Mouse (Mus musculus) CH12.LX (cell line): ENCODE results near the gene Cd59b. TPM values are rescaled to one million over a fixed set of nuclear protein-coding genes. Genes with fewer than 3 reads are reported as not detected.
A peak's percentile ranks its signal among the peaks of the same experiment; 100 is the strongest.
"Not testable (repeated sequence)": the region's sequence is repeated elsewhere in the genome, so short reads cannot be mapped to it uniquely, and the experiment has no call there.

Source experiments
- DNase-seq: peaks from one replicate; pipeline ENCODE4 v3.0.0-alpha.2; 2013; ENCODE audit errors: extremely low read depth
- H3K27ac ChIP-seq: 2 replicates; pipeline ENCODE4 v1.5.1; 2012; ENCODE audit warnings: low read depth, mild to moderate bottlenecking, control low read depth, moderate library complexity; ENCODE audit not compliant: insufficient read depth
- H3K27me3 ChIP-seq: replicated peaks from 2 replicates; pipeline ENCODE3; 2012; ENCODE audit warnings: inconsistent platforms
- H3K36me3 ChIP-seq, 2 experiments: replicated peaks in 1 of 2; 2 replicates each; pipeline versions ENCODE3 to v1.6.1; 2012; ENCODE audit warnings: inconsistent platforms in 1 of 2, low read length in 1 of 2, mild to moderate bottlenecking in 1 of 2, mixed read lengths in 1 of 2, moderate library complexity in 1 of 2; ENCODE audit not compliant: control insufficient read depth in 1 of 2, insufficient read depth in 1 of 2
- H3K4me1 ChIP-seq, 2 experiments: 2 replicates each; pipeline ENCODE4 v1.6.1; 2012; ENCODE audit warnings: inconsistent platforms in 1 of 2, moderate library complexity in 1 of 2; ENCODE audit not compliant: insufficient read depth in 2 of 2, control insufficient read depth in 1 of 2
- H3K4me2 ChIP-seq: 2 replicates; pipeline ENCODE4 v1.6.1; 2012; ENCODE audit warnings: low read depth, mild to moderate bottlenecking, control low read depth; ENCODE audit not compliant: poor library complexity, insufficient read depth, severe bottlenecking
- H3K4me3 ChIP-seq, 3 experiments: fragments of 150-350 bp in 1 of 3; sonication (generic) in 1 of 3; replicated peaks in 1 of 3; 2 replicates each; pipeline versions ENCODE3 to v1.5.1; 2011 to 2012; ENCODE audit warnings: low read depth in 2 of 3, low read length in 2 of 3, mild to moderate bottlenecking in 2 of 3, moderate library complexity in 2 of 3, control low read depth in 1 of 3, improper control_type of control experiment in 1 of 3, inconsistent platforms in 1 of 3, mixed read lengths in 1 of 3; ENCODE audit not compliant: poor library complexity in 1 of 3
- H3K79me2 ChIP-seq: replicated peaks from 2 replicates; pipeline ENCODE4 v1.6.1; 2012; ENCODE audit warnings: mild to moderate bottlenecking, moderate library complexity; ENCODE audit not compliant: control insufficient read depth, poor library complexity, insufficient read depth, severe bottlenecking; ENCODE audit errors: extremely low read depth
- H3K9ac ChIP-seq: 2 replicates; pipeline ENCODE4 v1.6.1; 2012; ENCODE audit warnings: low read depth, mild to moderate bottlenecking, control low read depth, moderate library complexity; ENCODE audit not compliant: insufficient read depth
- H3K9me3 ChIP-seq: replicated peaks from 2 replicates; pipeline ENCODE3; 2012; ENCODE audit warnings: low read length, inconsistent platforms, mixed read lengths
- CHD1 ChIP-seq: IDR thresholded peaks from 2 replicates; pipeline ENCODE4 v1.6.1; 2012; ENCODE audit warnings: low read depth, low read length, improper control_type of control experiment, inconsistent platforms
- E2F4 ChIP-seq: IDR thresholded peaks from 2 replicates; pipeline ENCODE4 v1.6.1; 2011; ENCODE audit warnings: low read depth, low read length, improper control_type of control experiment; ENCODE audit not compliant: insufficient replicate concordance
- EP300 ChIP-seq: IDR thresholded peaks from 2 replicates; pipeline ENCODE4 v1.6.1; 2011; ENCODE audit warnings: low read length, improper control_type of control experiment
- GABPA ChIP-seq: IDR thresholded peaks from 2 replicates; pipeline ENCODE4 v1.6.1; 2012; ENCODE audit warnings: low read depth, low read length, improper control_type of control experiment, inconsistent platforms; ENCODE audit not compliant: insufficient replicate concordance
- HCFC1 ChIP-seq: IDR thresholded peaks from 2 replicates; pipeline ENCODE4 v1.6.1; 2012; ENCODE audit warnings: low read depth, mild to moderate bottlenecking, inconsistent platforms, low read length, improper control_type of control experiment
- KAT2A ChIP-seq: IDR thresholded peaks from 2 replicates; pipeline ENCODE4 v1.6.1; 2012; ENCODE audit warnings: low read length, improper control_type of control experiment, inconsistent platforms; ENCODE audit not compliant: insufficient replicate concordance
- MAFK ChIP-seq: IDR thresholded peaks from 2 replicates; pipeline ENCODE4 v1.6.1; 2011; ENCODE audit warnings: low read length, improper control_type of control experiment; ENCODE audit not compliant: insufficient replicate concordance
- MAZ ChIP-seq: IDR thresholded peaks from 2 replicates; pipeline ENCODE4 v1.6.1; 2012; ENCODE audit warnings: low read depth, mild to moderate bottlenecking, inconsistent platforms, low read length, improper control_type of control experiment, moderate library complexity
- RAD21 ChIP-seq: IDR thresholded peaks from 2 replicates; pipeline ENCODE4 v1.6.1; 2011; ENCODE audit warnings: low read depth, mild to moderate bottlenecking, low read length, improper control_type of control experiment, moderate library complexity
- SMC3 ChIP-seq: IDR thresholded peaks from 2 replicates; pipeline ENCODE4 v1.6.1; 2011; ENCODE audit warnings: low read depth, low read length, improper control_type of control experiment
- UBTF ChIP-seq: IDR thresholded peaks from 2 replicates; pipeline ENCODE4 v1.6.1; 2012; ENCODE audit warnings: low read depth, mild to moderate bottlenecking, inconsistent platforms, low read length, improper control_type of control experiment, moderate library complexity
- USF1 ChIP-seq: IDR thresholded peaks from 2 replicates; pipeline ENCODE4 v1.6.1; 2014; ENCODE audit warnings: low read depth, mild to moderate bottlenecking, inconsistent platforms, low read length, improper control_type of control experiment
- dilution Hi-C: fragments of 300-500 bp; cut with MboI; formaldehyde crosslinking; loops from 2 replicates; pipeline ENCODE4 v1.14.3; 2020; ENCODE audit warnings: low sequenced_read_pairs; ENCODE audit not compliant: extremely low pct_unique_long_range_greater_than_20kb, extremely low pct_ligation_motif_present
- in situ Hi-C: fragments of 300-500 bp; cut with MboI; formaldehyde crosslinking; loops from 3 replicates; pipeline ENCODE4 v1.14.3; 2019; ENCODE audit warnings: low sequenced_read_pairs, low pct_ligation_motif_present, low pct_unique_long_range_greater_than_20kb, mixed read lengths
- polyA plus RNA-seq: library from polyadenylated mRNA; unstranded; fragments of >175 nt; gene quantifications from 2 replicates; pipeline ENCODE4 v1.2.1, GENCODE M21; 2012; ENCODE audit warnings: low read depth; ENCODE audit not compliant: insufficient read length
- total RNA-seq, 2 experiments: library from RNA; depleted of rRNA; stranded (reverse); fragments of 300-350 nt in 1 of 2; fragments of >200 nt in 1 of 2; gene quantifications; 2 replicates each; pipeline ENCODE4 v1.2.3; 2012 to 2014

Cd59b gene
- total and polyA plus RNA-seq, 3 experiments = 0.25 to 2.1 (median 0.80) TPM

DNA sequence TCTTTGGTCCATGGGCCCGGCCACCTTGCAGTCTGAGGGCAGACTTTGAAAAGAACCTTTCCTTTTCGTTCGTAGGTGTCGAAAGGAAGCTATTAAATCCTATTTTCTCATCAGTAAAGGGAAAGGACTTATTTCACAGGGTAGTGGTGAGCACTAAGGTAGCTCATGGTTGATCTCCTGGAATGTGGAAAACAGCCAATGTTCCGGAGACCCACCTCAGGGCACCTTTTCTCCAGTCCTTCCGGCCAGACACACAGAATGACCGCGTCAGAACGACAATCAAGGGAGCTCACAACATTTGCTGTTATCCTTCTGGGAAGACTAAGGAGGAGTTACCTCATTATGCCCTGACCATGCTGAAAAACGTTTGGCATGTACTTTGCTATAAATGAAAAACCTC, 26.6 kb downstream of the Cd59b start:
- Histone ChIP-seq H3K4me3 (peak overlapping the region; percentile 63 to 71 (median 69)), H3K27me3 (peaks cover 14% of the 10 kb centered on the region), H3K4me2 (peak overlapping the region; percentile 60), H3K9me3 (no peaks in the 10 kb centered on the region), H3K36me3 (no peaks in the 10 kb centered on the region), H3K9ac (peak overlapping the region; percentile 57), H3K27ac (no peak overlapping the region), H3K79me2 (no peaks in the 10 kb centered on the region), H3K4me1 (peaks cover 0 to 9% of the 10 kb centered on the region in 2 experiments; a peak in 2 of 4 replicates)
- TF ChIP-seq SMC3 = no peak
- TF ChIP-seq RAD21 = no peak
- no peak for TF ChIP-seq GABPA
- TF ChIP-seq EP300 = no peak
- no peak for TF ChIP-seq KAT2A
- TF ChIP-seq MAZ = no peak
- no peak for TF ChIP-seq HCFC1
- no peak for TF ChIP-seq UBTF
- no peak for TF ChIP-seq USF1
- no peak for TF ChIP-seq MAFK
- TF ChIP-seq CHD1 = no peak
- TF ChIP-seq E2F4 = no peak
- no peak for DNase-seq
- dilution Hi-C loops (no loop called here), in situ Hi-C loops (no loop called here)

DNA sequence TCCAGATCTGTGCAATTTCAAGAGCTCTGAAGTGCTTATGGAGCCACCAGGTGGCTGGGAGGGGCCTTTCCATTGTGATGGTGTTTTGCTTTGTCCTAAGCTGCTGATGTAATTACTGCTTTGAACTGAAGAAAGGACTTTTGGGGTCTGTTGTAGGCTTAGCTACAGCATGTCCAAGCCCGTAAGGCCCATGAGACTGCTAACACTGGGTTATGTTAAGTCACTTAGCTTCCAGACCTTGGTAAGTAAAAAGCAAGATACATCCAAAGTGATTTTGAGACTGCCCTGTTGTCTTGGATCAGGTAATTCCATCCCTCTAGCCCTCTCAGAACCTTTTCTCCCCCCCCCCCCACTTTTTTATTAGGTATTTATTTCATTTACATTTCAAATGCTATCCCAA, 27.1 kb downstream of the Cd59b start:
- H3K4me1 ChIP-seq, H3K79me2 ChIP-seq, H3K9me3 ChIP-seq, H3K27ac ChIP-seq, H3K4me3 ChIP-seq, H3K9ac ChIP-seq, H3K36me3 ChIP-seq, in situ Hi-C loops, dilution Hi-C loops, DNase-seq: not testable (repeated sequence)
- H3K4me2 ChIP-seq = peak overlapping the region; percentile 22; the same call in 1 of the 2 replicates
- H3K27me3 ChIP-seq = peaks cover 13% of the 10 kb centered on the region
- TF ChIP-seq RAD21 = peak; percentile 15

DNA sequence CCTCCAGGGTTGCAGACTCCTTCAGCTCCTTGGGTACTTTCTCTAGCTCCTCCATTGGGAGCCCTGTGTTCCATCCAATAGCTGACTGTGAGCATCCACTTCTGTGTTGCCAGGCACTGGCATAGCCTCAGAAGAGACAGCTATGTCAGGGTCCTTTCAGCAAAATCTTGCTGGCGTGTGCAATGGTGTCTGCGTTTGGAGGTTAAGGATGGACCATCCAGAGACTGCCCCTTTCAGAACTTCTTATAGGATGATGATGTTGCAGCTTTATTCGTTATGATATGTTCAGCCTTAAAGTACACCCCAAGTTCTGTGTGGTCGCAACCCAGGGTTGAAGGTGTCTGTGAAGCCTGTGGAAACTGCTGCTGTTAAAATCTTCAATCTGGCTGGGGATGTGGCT, 27.7 kb downstream of the Cd59b start:
- DNase-seq, H3K9ac ChIP-seq, H3K9me3 ChIP-seq, H3K4me1 ChIP-seq, H3K27me3 ChIP-seq, H3K4me3 ChIP-seq, H3K79me2 ChIP-seq, H3K36me3 ChIP-seq, H3K4me2 ChIP-seq, in situ Hi-C loops, H3K27ac ChIP-seq, dilution Hi-C loops: not testable (repeated sequence)
